Mouse (Mus musculus) small intestine, adult 2 months (tissue): Measurements from ENCODE around the gene Ppp1r15b. TPM values are rescaled to one million over a fixed set of nuclear protein-coding genes. Genes with fewer than 3 reads are reported as not detected.

ENCODE experiments used
- H3K27ac ChIP-seq: fragments of 200-500 bp; 2 replicates; pipeline ENCODE4 v1.5.1; 2012; ENCODE audit warnings: low read depth, low read length, control low read depth, inconsistent platforms; ENCODE audit not compliant: insufficient read depth
- H3K27me3 ChIP-seq: fragments of 200-500 bp; 2 replicates; pipeline ENCODE4 v1.6.1; 2012; ENCODE audit warnings: mild to moderate bottlenecking, moderate library complexity, low read length, inconsistent platforms; ENCODE audit not compliant: control insufficient read depth, insufficient read depth
- H3K36me3 ChIP-seq: fragments of 200-500 bp; 2 replicates; pipeline ENCODE4 v1.6.1; 2012; ENCODE audit warnings: mild to moderate bottlenecking, low read length, control low read depth, inconsistent platforms; ENCODE audit not compliant: control insufficient read depth, insufficient read depth
- H3K4me1 ChIP-seq: fragments of 200-500 bp; 2 replicates; pipeline ENCODE4 v1.6.1; 2012; ENCODE audit warnings: low read length, inconsistent platforms, mixed read lengths; ENCODE audit not compliant: control insufficient read depth, insufficient read depth, insufficient read length
- H3K4me3 ChIP-seq: fragments of 200-500 bp; 2 replicates; pipeline ENCODE4 v1.5.1; 2012; ENCODE audit warnings: low read depth, mild to moderate bottlenecking, control low read depth, inconsistent platforms, low read length, moderate library complexity
- CTCF ChIP-seq: fragments of 200-500 bp; IDR thresholded peaks from 2 replicates; pipeline ENCODE4 v1.5.1; 2012; ENCODE audit warnings: low read depth, mild to moderate bottlenecking, control low read depth, inconsistent platforms, low read length, moderate library complexity, mixed read lengths; ENCODE audit not compliant: insufficient replicate concordance, insufficient read length; ENCODE audit errors: extremely low read depth
- POLR2A ChIP-seq: fragments of 200-500 bp; IDR thresholded peaks from 2 replicates; pipeline ENCODE4 v1.6.1; 2012; ENCODE audit warnings: low read depth, mild to moderate bottlenecking, control low read depth, inconsistent platforms, low read length, moderate library complexity
- WGBS: fragments of 180-500 bp; shearing (Covaris S2); methylation state at CpG from one replicate; pipeline ENCODE4 v1.1.7; 2018; 5-methylcytosine and 5-hydroxymethylcytosine counted together
- polyA plus RNA-seq: library from polyadenylated mRNA; depleted of rRNA; stranded (reverse); fragments of >200 nt; gene quantifications from 2 replicates; pipeline ENCODE4 v1.2.3, GENCODE M21; 2012

The Ppp1r15b gene
- polyA plus RNA-seq, 1 experiment, result 43.3 TPM

- peak overlapping the region; percentile 79 for H3K27ac ChIP-seq
- H3K27me3 ChIP-seq, result no peaks in the 10 kb centered on the region
- peak overlapping the region; percentile 31 for H3K4me3 ChIP-seq
- WGBS, result 25% methylated on average over 21 of the region's 22 CpGs
- H3K36me3 ChIP-seq, result peaks cover 7% of the 10 kb centered on the region
- H3K4me1 ChIP-seq, result peaks cover 6% of the 10 kb centered on the region; the same call in 1 of the 2 replicates
- peak; percentile 92 for TF ChIP-seq CTCF
- TF ChIP-seq POLR2A, result no peak
These were observed 15.4 kb downstream of the Ppp1r15b start for GRCm38 (mm10) chr1:133146014-133147009.

- Histone ChIP-seq H3K27me3 (no peaks in the 10 kb centered on the region), H3K4me1 (peaks cover 6% of the 10 kb centered on the region; the same call in 1 of the 2 replicates), H3K36me3 (peaks cover 3% of the 10 kb centered on the region), H3K27ac (no peak overlapping the region), H3K4me3 (no peak overlapping the region)
- WGBS, result 61% methylated on average over 5 of the region's 5 CpGs
- no peak for TF ChIP-seq CTCF
- TF ChIP-seq POLR2A, result no peak
These were observed 16.4 kb downstream of the Ppp1r15b start for GRCm38 (mm10) chr1:133147324-133147723.

- peaks cover 2% of the 10 kb centered on the region; the same call in 1 of the 2 replicates for H3K4me1 ChIP-seq
- H3K4me3 ChIP-seq, result no peak overlapping the region
- no peak overlapping the region for H3K27ac ChIP-seq
- whole genome bisulfite sequencing, result 95% methylated on average over 8 of the region's 8 CpGs
- no peak for TF ChIP-seq CTCF
- TF ChIP-seq POLR2A, result no peak
- no peaks in the 10 kb centered on the region for H3K27me3 ChIP-seq
- H3K36me3 ChIP-seq, result no peaks in the 10 kb centered on the region
These were observed 17.2 kb downstream of the Ppp1r15b start for GRCm38 (mm10) chr1:133148122-133148521.

GRCm38 (mm10) chr1:133150556-133150955 is 19.6 kb downstream of the Ppp1r15b start:
- no peaks in the 10 kb centered on the region for H3K36me3 ChIP-seq
- no peak overlapping the region for H3K27ac ChIP-seq
- 98% methylated on average over 2 of the region's 2 CpGs for WGBS
- peaks cover 6% of the 10 kb centered on the region; the same call in 1 of the 2 replicates for H3K4me1 ChIP-seq
- TF ChIP-seq POLR2A (no peak), CTCF (no peak)
- no peaks in the 10 kb centered on the region for H3K27me3 ChIP-seq
- H3K4me3 ChIP-seq, result no peak overlapping the region

- Histone ChIP-seq H3K27me3 (no peaks in the 10 kb centered on the region), H3K4me3 (no peak overlapping the region), H3K36me3 (no peaks in the 10 kb centered on the region), H3K4me1 (peaks cover 4% of the 10 kb centered on the region; the same call in 1 of the 2 replicates), H3K27ac (no peak overlapping the region)
- TF ChIP-seq POLR2A (no peak), CTCF (no peak)
- 88% methylated on average over 3 of the region's 3 CpGs for WGBS
These were observed 21.3 kb downstream of the Ppp1r15b start for GRCm38 (mm10) chr1:133152213-133152612.

GRCm38 (mm10) chr1:133155270-133155669 is 24.3 kb downstream of the Ppp1r15b start:
- no peaks in the 10 kb centered on the region for H3K36me3 ChIP-seq
- TF ChIP-seq CTCF (no peak), POLR2A (no peak)
- no peak overlapping the region for H3K4me3 ChIP-seq
- H3K27me3 ChIP-seq, result no peaks in the 10 kb centered on the region
- no peak overlapping the region for H3K27ac ChIP-seq
- peaks cover 11% of the 10 kb centered on the region; the same call in 1 of the 2 replicates for H3K4me1 ChIP-seq
- WGBS, result 89% methylated on average over 6 of the region's 6 CpGs

GRCm38 (mm10) chr1:133159128-133159564 is 28.2 kb downstream of the Ppp1r15b start:
- WGBS, result 6% methylated on average over 7 of the region's 7 CpGs
- H3K4me3 ChIP-seq, result peak overlapping the region; percentile 38
- TF ChIP-seq POLR2A (no peak), CTCF (no peak)
- H3K27me3 ChIP-seq, result peaks cover 4% of the 10 kb centered on the region; the same call in 1 of the 2 replicates
- H3K4me1 ChIP-seq, result peaks cover 25% of the 10 kb centered on the region; the same call in 1 of the 2 replicates
- H3K36me3 ChIP-seq, result no peaks in the 10 kb centered on the region
- 0 out of 2 replicates have a peak overlapping the region, but pooled peaks have one; percentile 0 for H3K27ac ChIP-seq
